Mouse (Mus musculus) liver, embryonic 14.5 days (tissue): ENCODE data around the gene Pappa. TPM values are rescaled to one million over a fixed set of nuclear protein-coding genes. Genes with fewer than 3 reads are reported as not detected.

Experiments
- ATAC-seq: fragments of 200-750 bp; cut with Nextera tagmentation; 2 replicates; pipeline ENCODE4 v1.8.0; 2017; ENCODE audit warnings: moderate number of reproducible peaks, mild to moderate bottlenecking, moderate library complexity; ENCODE audit not compliant: insufficient read depth
- DNase-seq, 3 experiments: peaks; one replicate each; pipeline ENCODE4 v3.0.0-alpha.2; 2012 to 2013; ENCODE audit warnings: low read depth in 3 of 3, low spot score in 3 of 3
- H3K27ac ChIP-seq: fragments of 300-500 bp; sonication (generic); 2 replicates; pipeline ENCODE4 v1.5.1; 2014; ENCODE audit warnings: moderate library complexity, mild to moderate bottlenecking, control low read depth, inconsistent platforms
- H3K27me3 ChIP-seq: fragments of 300-500 bp; sonication (generic); 2 replicates; pipeline ENCODE4 v1.6.1; 2014; ENCODE audit warnings: mild to moderate bottlenecking, low read length, moderate library complexity; ENCODE audit not compliant: control insufficient read depth, insufficient read depth
- H3K36me3 ChIP-seq: fragments of 300-500 bp; sonication (generic); replicated peaks from 2 replicates; pipeline ENCODE4 v1.6.1; 2014; ENCODE audit warnings: low read depth; ENCODE audit not compliant: control insufficient read depth, insufficient read depth
- H3K4me1 ChIP-seq, 2 experiments: fragments of 200-500 bp in 1 of 2; fragments of 300-500 bp in 1 of 2; sonication (generic) in 1 of 2; replicated peaks; 2 replicates each; pipeline ENCODE4 v1.6.1; 2012 to 2014; ENCODE audit warnings: antibody characterized with exemption in 1 of 2, inconsistent platforms in 1 of 2, low read length in 1 of 2; ENCODE audit not compliant: control insufficient read depth in 2 of 2, insufficient read depth in 2 of 2
- H3K4me2 ChIP-seq: fragments of 300-500 bp; sonication (generic); 2 replicates; pipeline ENCODE4 v1.6.1; 2014; ENCODE audit warnings: low read depth, mild to moderate bottlenecking, control low read depth, moderate library complexity
- H3K4me3 ChIP-seq, 2 experiments: fragments of 200-500 bp in 1 of 2; fragments of 300-500 bp in 1 of 2; sonication (generic) in 1 of 2; 2 replicates each; pipeline ENCODE4 v1.5.1; 2012 to 2014; ENCODE audit warnings: low read depth in 2 of 2, low read length in 2 of 2, mild to moderate bottlenecking in 2 of 2, control low read depth in 1 of 2, inconsistent platforms in 1 of 2, moderate library complexity in 1 of 2; ENCODE audit not compliant: insufficient read depth in 1 of 2
- H3K9ac ChIP-seq: fragments of 300-500 bp; sonication (generic); replicated peaks from 2 replicates; pipeline ENCODE4 v1.6.1; 2014; ENCODE audit warnings: mild to moderate bottlenecking, control low read depth, moderate library complexity
- H3K9me3 ChIP-seq: fragments of 300-500 bp; sonication (generic); 2 replicates; pipeline ENCODE4 v1.6.1; 2016; ENCODE audit warnings: low read length, mixed read lengths; ENCODE audit not compliant: control insufficient read depth
- CTCF ChIP-seq: IDR thresholded peaks from 2 replicates; pipeline ENCODE4 v1.5.1; 2016; ENCODE audit warnings: antibody characterized with exemption, low read depth, control low read depth
- EP300 ChIP-seq: IDR thresholded peaks from 2 replicates; pipeline ENCODE4 v1.6.1; 2016; ENCODE audit warnings: antibody characterized with exemption, low read depth
- WGBS: fragments of 180-500 bp; shearing (Covaris S2); extraction: QIAGEN DNeasy Blood & Tissue Kit; methylation state at CpG from one replicate; pipeline ENCODE4 v1.1.7; 2014; ENCODE audit not compliant: insufficient replicate concordance; 5-methylcytosine and 5-hydroxymethylcytosine counted together
- polyA plus RNA-seq, 2 experiments: library from polyadenylated mRNA; depleted of rRNA in 1 of 2; stranded (reverse) in 1 of 2; unstranded in 1 of 2; fragments of >200 nt; fragmentation: Nextera tagmentation in 1 of 2; extraction: Ambion mirVana in 1 of 2; gene quantifications; 2 replicates each; pipeline versions ENCODE4 v1.2.1 to v1.2.3; 2012 to 2014

The Pappa gene
- polyA plus RNA-seq, 2 experiments: 0.01 TPM

DNA sequence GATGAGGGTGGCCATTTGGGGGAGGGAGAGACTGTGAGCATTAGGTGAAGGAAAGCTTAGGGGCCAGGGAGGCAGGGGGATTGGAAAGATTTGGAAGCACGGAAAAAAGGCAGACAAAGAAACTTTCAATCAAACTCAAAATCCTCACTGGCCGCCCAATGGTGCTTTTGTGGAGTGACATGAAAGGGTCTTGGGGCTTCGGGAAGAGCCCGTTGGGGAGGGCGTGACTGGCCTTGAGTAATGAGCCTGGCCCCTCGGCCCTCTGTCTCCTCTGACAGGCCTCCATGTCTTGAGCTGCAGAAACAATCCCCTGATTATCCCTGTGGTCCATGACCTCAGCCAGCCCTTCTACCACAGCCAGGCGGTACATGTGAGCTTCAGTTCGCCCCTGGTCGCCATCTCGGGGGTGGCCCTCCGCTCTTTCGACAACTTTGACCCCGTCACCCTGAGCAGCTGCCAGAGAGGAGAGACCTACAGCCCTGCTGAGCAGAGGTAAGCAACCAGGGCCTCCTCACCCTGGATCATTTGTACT lies 173.1 kb downstream of the Pappa start:
- no peak for ATAC-seq
- Histone ChIP-seq H3K4me1 (peaks cover 0 to 3% of the 10 kb centered on the region in 2 experiments; a peak in 1 of 4 replicates), H3K27me3 (no peaks in the 10 kb centered on the region), H3K4me3 (no peak overlapping the region), H3K36me3 (no peaks in the 10 kb centered on the region), H3K9ac (no peak overlapping the region), H3K4me2 (no peak overlapping the region), H3K9me3 (no peaks in the 10 kb centered on the region), H3K27ac (no peak overlapping the region)
- no peak for DNase-seq
- WGBS: 58% methylated on average over 13 of the region's 13 CpGs
- no peak for TF ChIP-seq EP300
- TF ChIP-seq CTCF: no peak

DNA sequence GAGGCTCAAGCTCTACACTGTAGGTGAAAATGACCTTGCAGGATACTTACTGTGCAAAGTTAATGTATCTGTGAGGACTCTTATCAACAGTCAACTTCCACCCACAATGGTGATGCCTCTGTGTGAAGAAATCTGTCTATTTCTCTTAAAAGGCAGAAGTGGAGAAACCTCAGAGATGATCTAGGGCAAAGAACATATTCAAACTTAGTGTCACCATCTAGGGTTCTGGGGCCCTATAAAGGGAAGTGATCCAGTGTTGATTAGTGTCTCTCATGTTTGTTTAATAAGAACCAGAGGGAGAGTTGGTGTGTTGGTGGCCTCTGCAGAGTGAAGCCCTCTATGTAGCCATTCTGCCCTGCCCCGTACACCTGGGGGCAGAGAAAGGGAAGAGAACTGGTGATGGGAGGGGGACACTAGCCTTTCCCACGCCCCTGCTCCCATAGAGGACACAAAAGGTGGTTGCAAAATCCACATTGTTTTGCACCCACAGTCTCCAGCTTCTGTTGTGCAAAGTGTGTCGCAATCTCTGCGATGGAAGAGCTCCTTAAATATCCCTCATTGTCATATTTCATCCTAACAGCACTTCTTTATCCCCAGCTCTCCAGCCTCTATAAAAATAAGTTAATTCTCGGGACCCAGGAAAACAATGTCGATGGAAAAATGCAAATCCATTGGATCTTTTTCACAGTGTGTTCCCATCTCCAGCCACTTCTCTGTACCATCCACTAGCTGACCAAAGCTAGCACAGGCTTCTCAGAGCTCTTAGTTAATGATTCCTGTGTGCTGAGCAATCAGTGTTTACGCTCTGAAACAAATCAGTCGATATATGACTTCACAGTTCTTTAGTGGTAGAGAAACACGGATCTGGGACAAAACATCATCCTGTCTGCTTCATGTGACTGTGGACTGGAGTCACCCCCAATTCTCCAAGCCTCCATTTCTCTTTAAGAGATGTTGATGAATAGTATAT lies 174.5 kb downstream of the Pappa start:
- Histone ChIP-seq H3K4me2 (no peak overlapping the region), H3K4me3 (no peak overlapping the region), H3K36me3 (no peaks in the 10 kb centered on the region), H3K27me3 (no peaks in the 10 kb centered on the region), H3K9ac (no peak overlapping the region), H3K27ac (no peak overlapping the region), H3K4me1 (peaks cover 0 to 3% of the 10 kb centered on the region in 2 experiments; a peak in 1 of 4 replicates), H3K9me3 (no peaks in the 10 kb centered on the region)
- WGBS: 51% methylated on average over 9 of the region's 9 CpGs
- DNase-seq (no peak), ATAC-seq (peak; percentile 75)
- TF ChIP-seq CTCF: no peak
- TF ChIP-seq EP300: no peak

DNA sequence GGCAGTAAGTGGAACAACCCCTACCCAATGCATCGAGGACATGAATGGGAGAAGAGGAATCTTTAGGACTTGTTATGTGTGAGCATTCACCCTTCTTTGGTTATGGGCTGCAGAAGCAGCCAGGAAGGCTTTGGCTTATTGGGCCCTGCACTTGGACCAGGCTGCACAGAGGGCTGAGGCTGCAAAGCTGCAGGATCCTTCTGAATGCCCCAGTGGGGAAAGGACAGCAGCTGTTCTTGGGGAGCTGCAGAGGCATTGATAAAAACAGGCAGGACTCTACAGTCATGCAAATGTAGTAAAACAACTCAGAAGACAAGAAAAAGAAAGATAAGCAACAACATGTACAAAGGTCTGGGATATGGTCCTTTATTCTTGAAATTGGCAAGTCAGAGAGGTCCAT lies 175.4 kb downstream of the Pappa start:
- Histone ChIP-seq H3K36me3 (no peaks in the 10 kb centered on the region), H3K9me3 (no peaks in the 10 kb centered on the region), H3K4me3 (no peak overlapping the region), H3K4me2 (no peak overlapping the region), H3K27ac (no peak overlapping the region), H3K9ac (no peak overlapping the region), H3K4me1 (peaks cover 0 to 3% of the 10 kb centered on the region in 2 experiments; a peak in 1 of 4 replicates), H3K27me3 (no peaks in the 10 kb centered on the region)
- TF ChIP-seq EP300 (no peak), CTCF (no peak)
- 35% methylated on average over 1 of the region's 1 CpGs for WGBS
- DNase-seq (no peak), ATAC-seq (no peak)

DNA sequence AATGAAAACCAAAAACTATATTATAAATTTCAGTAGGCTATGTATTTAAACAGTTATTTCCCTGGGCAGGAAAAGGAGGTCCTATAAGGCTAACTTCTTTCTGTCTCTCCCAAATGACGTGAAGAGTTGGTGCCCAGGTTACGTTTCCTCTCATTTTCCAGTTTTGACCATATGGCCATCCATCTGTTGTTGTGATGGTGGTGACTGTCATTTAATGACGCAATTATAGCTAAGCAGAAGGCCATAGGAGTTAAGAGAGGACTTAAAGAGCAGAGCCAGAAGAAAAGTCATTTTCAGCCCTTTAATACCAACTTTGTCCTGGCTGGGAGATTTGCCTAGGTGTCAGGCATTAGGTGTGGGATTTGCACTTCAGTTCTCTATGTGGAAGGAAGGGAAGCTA lies 176.5 kb downstream of the Pappa start:
- H3K4me1 ChIP-seq: peaks cover 0 to 3% of the 10 kb centered on the region in 2 experiments; a peak in 1 of 4 replicates
- H3K4me2 ChIP-seq: no peak overlapping the region
- H3K27me3 ChIP-seq: no peaks in the 10 kb centered on the region
- H3K9me3 ChIP-seq: no peaks in the 10 kb centered on the region
- H3K4me3 ChIP-seq: no peak overlapping the region
- no peak for TF ChIP-seq CTCF
- no peak for TF ChIP-seq EP300
- ATAC-seq: no peak
- no peak overlapping the region for H3K9ac ChIP-seq
- H3K27ac ChIP-seq: no peak overlapping the region
- no peaks in the 10 kb centered on the region for H3K36me3 ChIP-seq
- WGBS: 51% methylated on average over 3 of the region's 3 CpGs
- DNase-seq: no peak

DNA sequence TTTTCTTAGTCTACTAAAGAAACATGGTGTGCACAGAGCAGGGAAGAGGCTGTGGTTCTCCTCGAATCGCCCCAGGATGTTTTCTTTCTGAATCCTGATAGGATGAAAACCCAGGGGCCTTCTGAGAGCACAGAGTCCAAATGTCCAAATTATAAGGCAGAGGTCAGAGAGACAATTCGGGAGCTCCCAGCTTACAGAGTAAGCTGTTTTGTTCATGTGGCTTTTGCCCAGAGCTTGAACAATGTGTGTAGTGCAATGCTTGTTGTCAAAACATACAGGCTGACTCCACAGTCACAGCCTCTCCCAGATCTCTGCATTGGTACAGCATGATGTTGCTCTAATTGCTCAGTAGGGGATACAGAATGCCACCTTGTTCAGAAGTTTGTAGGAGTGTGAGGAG lies 178.7 kb downstream of the Pappa start:
- ATAC-seq (no peak), DNase-seq (no peak)
- Histone ChIP-seq H3K36me3 (no peaks in the 10 kb centered on the region), H3K4me2 (no peak overlapping the region), H3K4me3 (no peak overlapping the region), H3K27me3 (no peaks in the 10 kb centered on the region), H3K4me1 (peaks cover 0 to 3% of the 10 kb centered on the region in 2 experiments; a peak in 1 of 4 replicates), H3K9ac (no peak overlapping the region), H3K27ac (no peak overlapping the region), H3K9me3 (no peaks in the 10 kb centered on the region)
- TF ChIP-seq EP300: no peak
- TF ChIP-seq CTCF: no peak
- WGBS: 41% methylated on average over 3 of the region's 3 CpGs
